Mouse (Mus musculus): ENCODE data around the gene Dnah8.

DNA sequence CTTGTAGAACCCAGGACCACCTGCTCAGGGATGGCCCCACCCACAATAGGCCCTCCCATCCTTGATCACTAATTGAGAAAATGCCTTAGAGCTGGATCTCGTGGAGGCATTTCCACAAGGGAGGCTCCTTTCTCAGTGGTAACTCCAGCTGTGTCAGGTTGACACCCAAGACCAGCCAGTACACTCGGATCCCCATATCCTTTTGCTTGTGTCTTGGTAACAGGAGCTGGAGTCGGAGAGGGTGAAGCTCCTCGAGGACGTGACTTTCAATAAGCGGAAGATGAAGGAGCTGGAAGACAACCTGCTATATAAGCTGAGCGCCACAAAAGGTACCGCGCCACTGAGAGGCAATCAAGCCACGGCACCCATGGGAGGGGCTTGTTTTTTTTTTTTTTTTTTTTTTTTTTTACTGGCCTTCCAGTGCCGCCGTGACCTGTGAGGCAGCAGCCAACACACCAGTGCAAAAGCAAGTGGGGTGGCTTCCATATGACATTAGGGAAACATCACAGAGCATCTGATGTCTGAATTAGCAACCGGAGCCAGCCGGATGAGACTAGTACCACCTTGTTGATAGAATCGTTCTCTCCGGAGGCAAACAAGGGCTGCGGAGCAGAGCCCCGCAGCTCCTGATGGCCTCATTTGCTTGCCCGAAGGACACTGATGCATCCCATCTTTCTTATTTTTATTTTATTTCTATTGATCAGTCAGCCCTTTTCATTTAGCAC lies 176.3 kb downstream of the Dnah8 start:
- no peak for TF ChIP-seq CTCF (IDR thresholded peaks at IDR 0.05; ENCODE audit: extremely low read depth, insufficient read depth, low read length)
- TF ChIP-seq POLR2A (IDR thresholded peaks at IDR 0.05; ENCODE audit: extremely low read depth, insufficient read depth, low read length), result no peak
